Mouse (Mus musculus): ENCODE measurements around the gene Rsph4a. TPM values are rescaled to one million over a fixed set of nuclear protein-coding genes. Genes with fewer than 3 reads are reported as not detected.
"Not testable (repeated sequence)": the region's sequence is repeated elsewhere in the genome, so short reads cannot be mapped to it uniquely, and the experiment has no call there.

The Rsph4a gene
- 0.05 TPM in 1 of 2 replicates, not detected in the other for polyA plus RNA-seq (2015; fragmentation: Nextera tagmentation; extraction: Ambion mirVana)

GRCm38 (mm10) chr10:33904530-33905481 is at the start of gene Rsph4a:
TSS of gene Rsph4a (plus strand) at chr10:33905111.
- Histone ChIP-seq H3K9ac (no peak within 1 kb of the TSS), H3K27ac (no peak within 1 kb of the TSS), H3K9me3 (no peaks in the 10 kb centered on the region), H3K27me3 (no peaks in the 10 kb centered on the region), H3K4me3 (peak within 1 kb of the TSS; percentile 44), H3K36me3 (no peaks in the 10 kb centered on the region), H3K4me1 (0 out of 2 replicates have a peak, but pooled peaks cover 4% of the 10 kb centered on the region), H3K4me2 (peak within 1 kb of the TSS; percentile 66)
- no peak for ATAC-seq (ENCODE audit: insufficient number of reproducible peaks, low FRiP score, low TSS enrichment, low read depth)
- 6% methylated on average over 17 of the region's 17 CpGs for WGBS

- Histone ChIP-seq H3K9ac (no peak within 1 kb of the TSS), H3K36me3 (no peaks in the 10 kb centered on the region), H3K27me3 (no peaks in the 10 kb centered on the region), H3K9me3 (no peaks in the 10 kb centered on the region), H3K4me2 (no peak within 1 kb of the TSS), H3K4me1 (no peaks in the 10 kb centered on the region), H3K4me3 (no peak within 1 kb of the TSS), H3K27ac (no peak within 1 kb of the TSS)
- ATAC-seq (ENCODE audit: insufficient number of reproducible peaks, low FRiP score, low TSS enrichment, low read depth) = no peak
Observed at GRCm38 (mm10) chr10:33857421-33857820, 47.5 kb upstream of the Rsph4a start, which contains the start of gene Sult3a1. TSS of gene Sult3a1 (plus strand) at chr10:33857721.

- ATAC-seq (ENCODE audit: insufficient number of reproducible peaks, low FRiP score, low TSS enrichment, low read depth) = no peak
- H3K27ac ChIP-seq = no peak overlapping the region
- H3K27me3 ChIP-seq = no peaks in the 10 kb centered on the region
- no peak overlapping the region for H3K4me2 ChIP-seq
- H3K4me3 ChIP-seq = no peak overlapping the region
- no peaks in the 10 kb centered on the region for H3K9me3 ChIP-seq
- no peaks in the 10 kb centered on the region for H3K36me3 ChIP-seq
- 83% methylated on average over 2 of the region's 2 CpGs for WGBS
- H3K4me1 ChIP-seq = no peaks in the 10 kb centered on the region
- no peak overlapping the region for H3K9ac ChIP-seq
Observed at GRCm38 (mm10) chr10:33865994-33866393, 38.9 kb upstream of the Rsph4a start.

- H3K4me3 ChIP-seq = no peak overlapping the region
Observed at GRCm38 (mm10) chr10:33870441-33870840, 34.5 kb upstream of the Rsph4a start.

GRCm38 (mm10) chr10:33872672-33873398 is 32.1 kb upstream of the Rsph4a start:
- no peak overlapping the region for H3K4me3 ChIP-seq
- H3K9me3 ChIP-seq = no peaks in the 10 kb centered on the region
- H3K27ac ChIP-seq = no peak overlapping the region
- 81% methylated on average over 2 of the region's 2 CpGs for WGBS
- no peaks in the 10 kb centered on the region for H3K27me3 ChIP-seq
- no peak overlapping the region for H3K4me2 ChIP-seq
- no peak for ATAC-seq (ENCODE audit: insufficient number of reproducible peaks, low FRiP score, low TSS enrichment, low read depth)
- H3K4me1 ChIP-seq = no peaks in the 10 kb centered on the region
- no peak overlapping the region for H3K9ac ChIP-seq
- H3K36me3 ChIP-seq = no peaks in the 10 kb centered on the region

More at GRCm38 (mm10) chr10:33870441-33870840, 34.5 kb upstream of the Rsph4a start:
- Histone ChIP-seq H3K27me3 (no peaks in the 10 kb centered on the region), H3K4me1 (no peaks in the 10 kb centered on the region), H3K27ac (no peak overlapping the region), H3K4me2 (no peak overlapping the region), H3K9me3 (no peaks in the 10 kb centered on the region), H3K36me3 (no peaks in the 10 kb centered on the region), H3K9ac (no peak overlapping the region)
- ATAC-seq (ENCODE audit: insufficient number of reproducible peaks, low FRiP score, low TSS enrichment, low read depth) = no peak
- 6% methylated on average over 1 of the region's 1 CpGs for WGBS

- ATAC-seq (ENCODE audit: insufficient number of reproducible peaks, low FRiP score, low TSS enrichment, low read depth); H3K27ac ChIP-seq; H3K9me3 ChIP-seq; H3K4me3 ChIP-seq; H3K4me1 ChIP-seq; H3K36me3 ChIP-seq; H3K9ac ChIP-seq; H3K4me2 ChIP-seq; H3K27me3 ChIP-seq: not testable (repeated sequence)
- WGBS = 81% methylated on average over 2 of the region's 2 CpGs
Observed at GRCm38 (mm10) chr10:33882411-33882810, 22.5 kb upstream of the Rsph4a start.

GRCm38 (mm10) chr10:33901520-33901919 is 3.4 kb upstream of the Rsph4a start:
- not testable (repeated sequence) for H3K4me3 ChIP-seq; H3K9ac ChIP-seq; H3K36me3 ChIP-seq; H3K27me3 ChIP-seq; H3K9me3 ChIP-seq; H3K4me1 ChIP-seq; H3K4me2 ChIP-seq; ATAC-seq (ENCODE audit: insufficient number of reproducible peaks, low FRiP score, low TSS enrichment, low read depth); H3K27ac ChIP-seq
- WGBS = 78% methylated on average over 1 of the region's 1 CpGs

GRCm38 (mm10) chr10:33905489-33905888 is 578 bp downstream of the Rsph4a start:
- Histone ChIP-seq H3K27me3 (no peaks in the 10 kb centered on the region), H3K9me3 (no peaks in the 10 kb centered on the region), H3K36me3 (no peaks in the 10 kb centered on the region), H3K4me2 (peak overlapping the region; percentile 66), H3K4me3 (peak overlapping the region; percentile 44), H3K27ac (no peak overlapping the region), H3K4me1 (0 out of 2 replicates have a peak, but pooled peaks cover 4% of the 10 kb centered on the region), H3K9ac (no peak overlapping the region)
- WGBS = 5% methylated on average over 6 of the region's 6 CpGs
- ATAC-seq (ENCODE audit: insufficient number of reproducible peaks, low FRiP score, low TSS enrichment, low read depth) = no peak

- H3K36me3 ChIP-seq = peaks cover 44% of the 10 kb centered on the region
Observed at GRCm38 (mm10) chr10:33940702-33941101, 35.8 kb downstream of the Rsph4a start.

GRCm38 (mm10) chr10:33945390-33945789 is 40.5 kb downstream of the Rsph4a start:
- 88% methylated on average over 3 of the region's 3 CpGs for WGBS
- H3K36me3 ChIP-seq = peaks cover 31% of the 10 kb centered on the region

More at GRCm38 (mm10) chr10:33940702-33941101, 35.8 kb downstream of the Rsph4a start:
- H3K27me3 ChIP-seq = no peaks in the 10 kb centered on the region
- no peak overlapping the region for H3K4me3 ChIP-seq
- no peak overlapping the region for H3K27ac ChIP-seq
- H3K9me3 ChIP-seq = no peaks in the 10 kb centered on the region
- no peak for ATAC-seq (ENCODE audit: insufficient number of reproducible peaks, low FRiP score, low TSS enrichment, low read depth)
- H3K4me1 ChIP-seq = no peaks in the 10 kb centered on the region
- no peak overlapping the region for H3K4me2 ChIP-seq
- no peak overlapping the region for H3K9ac ChIP-seq

GRCm38 (mm10) chr10:33946336-33946735 is 41.4 kb downstream of the Rsph4a start:
- Histone ChIP-seq H3K9me3 (no peaks in the 10 kb centered on the region), H3K36me3 (peaks cover 30% of the 10 kb centered on the region), H3K27me3 (no peaks in the 10 kb centered on the region), H3K4me3 (no peak overlapping the region), H3K9ac (no peak overlapping the region), H3K4me1 (peaks cover 6% of the 10 kb centered on the region; the same call in 1 of the 2 replicates), H3K27ac (no peak overlapping the region), H3K4me2 (no peak overlapping the region)
- no peak for ATAC-seq (ENCODE audit: insufficient number of reproducible peaks, low FRiP score, low TSS enrichment, low read depth)
- WGBS = 86% methylated on average over 2 of the region's 2 CpGs

More at GRCm38 (mm10) chr10:33945390-33945789, 40.5 kb downstream of the Rsph4a start:
- Histone ChIP-seq H3K9ac (no peak overlapping the region), H3K9me3 (no peaks in the 10 kb centered on the region), H3K4me1 (peaks cover 6% of the 10 kb centered on the region; the same call in 1 of the 2 replicates), H3K4me3 (no peak overlapping the region), H3K4me2 (no peak overlapping the region), H3K27me3 (no peaks in the 10 kb centered on the region), H3K27ac (no peak overlapping the region)
- no peak for ATAC-seq (ENCODE audit: insufficient number of reproducible peaks, low FRiP score, low TSS enrichment, low read depth)

Data from limb, embryonic 15.5 days (tissue).